Mouse (Mus musculus) bone marrow, adult 2 months (tissue): ENCODE results near the gene Id2.

Experiments used
- CTCF ChIP-seq: fragments of 200-500 bp; IDR thresholded peaks from 2 replicates; pipeline ENCODE4 v1.5.1; 2011; ENCODE audit warnings: low read length, control low read depth; ENCODE audit not compliant: control insufficient read depth, insufficient read depth
- POLR2A ChIP-seq: fragments of 200-500 bp; IDR thresholded peaks from 2 replicates; pipeline ENCODE4 v1.6.1; 2011; ENCODE audit warnings: low read depth, mild to moderate bottlenecking, control low read depth, low read length, borderline replicate concordance; ENCODE audit not compliant: control insufficient read depth

- no peak for TF ChIP-seq CTCF
- TF ChIP-seq POLR2A, result no peak
These were observed 23.6 kb downstream of the Id2 start for GRCm38 (mm10) chr12:25073374-25073773.
